Mouse (Mus musculus): Measurements from ENCODE around the gene Trappc13.

DNA sequence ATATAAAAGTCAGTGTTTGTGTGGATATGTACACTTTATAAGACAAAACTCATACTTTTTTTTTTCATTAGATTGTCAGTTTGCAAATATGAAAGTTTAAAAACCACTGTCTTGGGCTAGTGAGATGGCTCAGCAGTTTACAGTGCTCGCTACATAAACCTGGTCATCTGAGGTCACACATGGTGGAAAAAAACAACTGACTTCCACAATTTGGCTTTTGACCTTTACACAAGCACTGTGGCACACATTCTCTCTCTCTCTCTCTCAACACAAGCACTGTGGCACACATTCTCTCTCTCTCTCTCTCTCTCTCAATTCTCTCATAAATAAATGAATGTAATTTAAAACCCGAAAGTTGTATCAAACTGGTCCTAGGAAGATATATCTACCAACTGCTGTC lies 45.7 kb downstream of the Trappc13 start:
- TF ChIP-seq CTCF (IDR thresholded peaks at IDR 0.05; ENCODE audit: extremely low read depth, insufficient read length, insufficient replicate concordance, low read depth, low read length) (no peak), POLR2A (IDR thresholded peaks at IDR 0.05; ENCODE audit: low read depth, low read length) (no peak)

Measured in small intestine, adult 2 months (tissue).